Mouse (Mus musculus): ENCODE results near the gene Setd2. TPM values are rescaled to one million over a fixed set of nuclear protein-coding genes. Genes with fewer than 3 reads are reported as not detected.

Setd2 gene
- total and polyA plus RNA-seq, 3 experiments: 28.2 to 105 (median 59.2) TPM

GRCm38 (mm10) chr9:110568309-110568708 lies 35.9 kb downstream of the Setd2 start:
- no peaks in the 10 kb centered on the region for H3K4me1 ChIP-seq (ENCODE audit: control insufficient read depth in 1 of 2, insufficient read depth in 2 of 2, low read length in 2 of 2)
- H3K27ac ChIP-seq (ENCODE audit: control insufficient read depth, low read depth, low read length): no peak overlapping the region
- TF ChIP-seq SMC3 (IDR thresholded peaks at IDR 0.05; ENCODE audit: low read depth, low read length) (peak; percentile 32), RCOR1 (IDR thresholded peaks at IDR 0.05; ENCODE audit: low read depth, low read length) (no peak), ZKSCAN1 (IDR thresholded peaks at IDR 0.05; ENCODE audit: low read depth, low read length) (no peak), CTCF (IDR thresholded peaks at IDR 0.05 in 2 of 3, conservative IDR thresholded peaks at IDR 0.05 in 1 of 3; ENCODE audit: control insufficient read depth in 1 of 3, insufficient read depth in 1 of 3, low read depth in 2 of 3, low read length in 3 of 3, poor library complexity in 1 of 3, severe bottlenecking in 1 of 3) (peak; percentile 22 to 45 (median 24); a peak in 3 of 6 replicates), RAD21 (IDR thresholded peaks at IDR 0.05; ENCODE audit: low read depth, low read length) (peak; percentile 11; the same call in 1 of the 2 replicates), SIN3A (IDR thresholded peaks at IDR 0.05; ENCODE audit: low read length) (no peak), BHLHE40 (IDR thresholded peaks at IDR 0.05; ENCODE audit: borderline replicate concordance, low read depth, low read length) (no peak), ELF1 (IDR thresholded peaks at IDR 0.05; ENCODE audit: low read depth, low read length) (no peak), UBTF (IDR thresholded peaks at IDR 0.05; ENCODE audit: borderline replicate concordance, insufficient read depth, low read depth, low read length) (no peak), POLR2AphosphoS5 (IDR thresholded peaks at IDR 0.05; ENCODE audit: borderline replicate concordance, low read depth, low read length) (no peak), POLR2A (IDR thresholded peaks at IDR 0.05; ENCODE audit: control insufficient read depth in 1 of 2, insufficient read depth in 1 of 2, low read depth in 1 of 2, low read length in 2 of 2, poor library complexity in 1 of 2) (no peak)
- no peak overlapping the region for H3K9ac ChIP-seq (ENCODE audit: control insufficient read depth, low read depth, low read length, poor library complexity, severe bottlenecking)
- H3K9me3 ChIP-seq (replicated peaks; ENCODE audit: insufficient read depth, low read length): no peaks in the 10 kb centered on the region
- H3K27me3 ChIP-seq (ENCODE audit: control insufficient read depth in 1 of 2, insufficient read depth in 2 of 2, low read length in 2 of 2): no peaks in the 10 kb centered on the region
- DNase-seq (ENCODE audit: low read depth, low spot score): peak; percentile 21
- no peak overlapping the region for H3K4me3 ChIP-seq (ENCODE audit: control insufficient read depth in 1 of 2, insufficient read depth in 1 of 2, low read depth in 2 of 2, low read length in 2 of 2)
- H3K79me2 ChIP-seq (ENCODE audit: control insufficient read depth, insufficient read depth, low read length, poor library complexity): no peaks in the 10 kb centered on the region
- peaks cover 0 to 38% of the 10 kb centered on the region in 2 experiments; a peak in 2 of 4 replicates for H3K36me3 ChIP-seq (ENCODE audit: control insufficient read depth in 1 of 2, insufficient read depth in 2 of 2, low read length in 2 of 2)

GRCm38 (mm10) chr9:110582161-110582560 lies 49.8 kb downstream of the Setd2 start:
- H3K4me1 ChIP-seq (ENCODE audit: control insufficient read depth in 1 of 2, insufficient read depth in 2 of 2, low read length in 2 of 2): no peaks in the 10 kb centered on the region
- H3K36me3 ChIP-seq (ENCODE audit: control insufficient read depth in 1 of 2, insufficient read depth in 2 of 2, low read length in 2 of 2): peaks cover 0 to 37% of the 10 kb centered on the region in 2 experiments; a peak in 2 of 4 replicates
- no peak overlapping the region for H3K9ac ChIP-seq (ENCODE audit: control insufficient read depth, low read depth, low read length, poor library complexity, severe bottlenecking)

More at GRCm38 (mm10) chr9:110582161-110582560, 49.8 kb downstream of the Setd2 start:
- H3K27ac ChIP-seq (ENCODE audit: control insufficient read depth, low read depth, low read length): no peak overlapping the region
- H3K27me3 ChIP-seq (ENCODE audit: control insufficient read depth in 1 of 2, insufficient read depth in 2 of 2, low read length in 2 of 2): no peaks in the 10 kb centered on the region
- no peak overlapping the region for H3K4me3 ChIP-seq (ENCODE audit: control insufficient read depth in 1 of 2, insufficient read depth in 1 of 2, low read depth in 2 of 2, low read length in 2 of 2)
- DNase-seq (ENCODE audit: low read depth, low spot score): no peak
- H3K79me2 ChIP-seq (ENCODE audit: control insufficient read depth, insufficient read depth, low read length, poor library complexity): peaks cover 7% of the 10 kb centered on the region; the same call in 1 of the 2 replicates
- TF ChIP-seq MYC (IDR thresholded peaks at IDR 0.05; ENCODE audit: low read depth, low read length) (no peak), ZNF384 (IDR thresholded peaks at IDR 0.05; ENCODE audit: low read depth, low read length) (no peak), ZKSCAN1 (IDR thresholded peaks at IDR 0.05; ENCODE audit: low read depth, low read length) (no peak), ZC3H11A (IDR thresholded peaks at IDR 0.05; ENCODE audit: low read depth, low read length) (no peak), MAZ (IDR thresholded peaks at IDR 0.05; ENCODE audit: low read depth, low read length) (no peak), ETS1 (IDR thresholded peaks at IDR 0.05; ENCODE audit: low read depth, low read length) (no peak), GABPA (IDR thresholded peaks at IDR 0.05; ENCODE audit: low read depth, low read length) (no peak), E2F4 (IDR thresholded peaks at IDR 0.05; ENCODE audit: borderline replicate concordance, low read depth, low read length) (no peak), POLR2A (IDR thresholded peaks at IDR 0.05; ENCODE audit: control insufficient read depth in 1 of 2, insufficient read depth in 1 of 2, low read depth in 1 of 2, low read length in 2 of 2, poor library complexity in 1 of 2) (no peak), POLR2AphosphoS5 (IDR thresholded peaks at IDR 0.05; ENCODE audit: borderline replicate concordance, low read depth, low read length) (no peak), USF2 (IDR thresholded peaks at IDR 0.05; ENCODE audit: borderline replicate concordance in 1 of 2, insufficient read depth in 1 of 2, low read depth in 1 of 2, low read length in 2 of 2) (no peak), CTCF (IDR thresholded peaks at IDR 0.05 in 2 of 3, conservative IDR thresholded peaks at IDR 0.05 in 1 of 3; ENCODE audit: control insufficient read depth in 1 of 3, insufficient read depth in 1 of 3, low read depth in 2 of 3, low read length in 3 of 3, poor library complexity in 1 of 3, severe bottlenecking in 1 of 3) (no peak), MXI1 (IDR thresholded peaks at IDR 0.05; ENCODE audit: low read depth, low read length) (no peak), TBP (IDR thresholded peaks at IDR 0.05; ENCODE audit: low read depth, low read length) (no peak)
- H3K9me3 ChIP-seq (replicated peaks; ENCODE audit: insufficient read depth, low read length): no peaks in the 10 kb centered on the region

Measured in MEL (cell line).